Mouse (Mus musculus): ENCODE results near the gene Gja3. TPM values are rescaled to one million over a fixed set of nuclear protein-coding genes. Genes with fewer than 3 reads are reported as not detected.

Gja3 gene
- not detected for total RNA-seq (2023)

DNA sequence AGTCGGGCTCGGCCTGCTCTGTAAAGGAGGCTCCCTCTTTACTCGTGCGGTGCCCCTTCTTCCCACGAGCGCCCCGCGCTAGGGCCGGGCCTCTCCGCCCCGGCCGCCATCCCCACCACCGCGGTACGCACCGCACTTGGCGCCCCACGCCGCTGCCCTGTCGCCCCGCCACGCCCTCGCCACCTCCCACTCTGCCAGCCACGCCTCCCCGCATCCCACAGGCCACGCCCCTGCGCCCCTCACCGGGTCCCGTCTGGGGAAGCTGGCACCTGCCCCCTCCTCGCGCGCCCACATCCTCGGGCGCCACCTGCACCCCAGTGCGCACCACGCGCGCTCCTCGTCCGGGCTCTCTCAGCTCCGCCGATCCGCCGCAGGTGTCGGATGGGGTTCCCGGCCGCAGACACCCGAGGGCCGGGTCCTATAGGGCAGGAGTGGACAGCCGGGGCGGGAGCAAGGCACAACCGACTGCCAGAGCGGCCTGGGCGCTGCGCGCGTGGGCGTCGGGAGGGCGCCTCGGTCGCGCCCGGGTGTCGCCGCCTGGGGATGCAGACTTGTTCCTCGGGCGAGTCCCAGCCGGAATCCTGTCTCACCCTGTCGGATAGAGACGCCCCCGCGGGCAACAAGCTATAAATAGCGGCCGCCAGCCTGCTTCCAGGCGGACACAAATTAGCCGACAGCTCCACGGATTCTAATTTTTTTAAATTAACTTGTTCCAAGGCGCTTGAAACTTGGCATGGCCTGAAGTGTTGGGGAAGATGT is at the start of gene Gja3:
Gene Gja3, minus strand, starts transcription at position 538 of the 759 bp plus-strand sequence.

GRCm38 (mm10) chr14:57104106-57105023 is 46.5 kb upstream of the Gja3 start, which contains the start of gene Gjb2:
Gene Gjb2, minus strand, starts transcription at chr14:57104702.

Other genes with a start within 250 kb of the Gja3 start
- 10 to 100 TPM; 32.6 to 33.2 TPM for gene Zmym5, start 246.4 kb downstream of the Gja3 start, total RNA-seq (2023)
- 10 to 100 TPM; 64.5 to 82.1 TPM for gene Zmym2, start 171.4 kb downstream of the Gja3 start, total RNA-seq (2023)
- gene Gjb2, start 46.6 kb upstream of the Gja3 start, total RNA-seq (2023) = 10 to 100 TPM; 10.5 to 11.0 TPM
- gene Gm4491, start 57.8 kb upstream of the Gja3 start, total RNA-seq (2023) = not detected
- gene Gjb6, start 75.5 kb upstream of the Gja3 start, total RNA-seq (2023) = not detected